Mouse (Mus musculus) monocyte, adult 5-6 weeks (primary cell): ENCODE results near the gene Nmrk2. TPM values are rescaled to one million over a fixed set of nuclear protein-coding genes. Genes with fewer than 3 reads are reported as not detected.
A peak's percentile ranks its signal among the peaks of the same experiment; 100 is the strongest.
"Not testable (repeated sequence)": the region's sequence is repeated elsewhere in the genome, so short reads cannot be mapped to it uniquely, and the experiment has no call there.

Experiments
- ATAC-seq: fragments of 153-309, 156-312 bp; replicated peaks from 2 replicates; pipeline ENCODE4 v1.8.0; 2017; ENCODE audit warnings: mild to moderate bottlenecking; ENCODE audit not compliant: low TSS enrichment, insufficient number of reproducible peaks, severe bottlenecking, poor library complexity, low FRiP score
- total RNA-seq: library from RNA; stranded (forward); fragments of 200-1000, 200-491, 200-594 nt; gene quantifications from 3 replicates; pipeline ENCODE4 v1.2.3, GENCODE M21; 2017

Nmrk2 gene
- total RNA-seq, result not detected in 3 replicates

GRCm38 (mm10) chr10:81201807-81202758 lies at the start of gene Nmrk2:
Nmrk2 (minus strand) TSS chr10:81202051.
- ATAC-seq, result no peak

GRCm38 (mm10) chr10:81249442-81249841 lies 47.6 kb upstream of the Nmrk2 start:
- ATAC-seq, result no peak

- no peak for ATAC-seq
These were observed 46.0 kb upstream of the Nmrk2 start for GRCm38 (mm10) chr10:81247804-81248203.

- ATAC-seq, result no peak
These were observed 43.3 kb upstream of the Nmrk2 start for GRCm38 (mm10) chr10:81245166-81245565.

GRCm38 (mm10) chr10:81244595-81244994 lies 42.7 kb upstream of the Nmrk2 start:
- peak; percentile 84 for ATAC-seq

GRCm38 (mm10) chr10:81244146-81244545 lies 42.3 kb upstream of the Nmrk2 start:
- no peak for ATAC-seq

- ATAC-seq, result no peak
These were observed 40.2 kb upstream of the Nmrk2 start for GRCm38 (mm10) chr10:81242021-81242420.

- no peak for ATAC-seq
These were observed 39.0 kb upstream of the Nmrk2 start for GRCm38 (mm10) chr10:81240876-81241275.

- ATAC-seq, result no peak
These were observed 36.8 kb upstream of the Nmrk2 start for GRCm38 (mm10) chr10:81238618-81239017.

- no peak for ATAC-seq
These were observed 34.8 kb upstream of the Nmrk2 start for GRCm38 (mm10) chr10:81236471-81237268.

- ATAC-seq, result no peak
These were observed 32.4 kb upstream of the Nmrk2 start for GRCm38 (mm10) chr10:81234206-81234605.

- no peak for ATAC-seq
These were observed 31.4 kb upstream of the Nmrk2 start for GRCm38 (mm10) chr10:81233226-81233585.

- peak; percentile 77 for ATAC-seq
These were observed 30.9 kb upstream of the Nmrk2 start, which contains the start of gene Zfr2 for GRCm38 (mm10) chr10:81232580-81233225. Zfr2 (plus strand) TSS chr10:81233155.

GRCm38 (mm10) chr10:81231436-81231835 lies 29.6 kb upstream of the Nmrk2 start:
- ATAC-seq, result no peak

- ATAC-seq, result no peak
These were observed 28.8 kb upstream of the Nmrk2 start, which contains the start of gene Atcay for GRCm38 (mm10) chr10:81230438-81231332. Atcay (minus strand) TSS chr10:81230833.

- ATAC-seq, result no peak
These were observed 28.0 kb upstream of the Nmrk2 start for GRCm38 (mm10) chr10:81229735-81230437.

- not testable (repeated sequence) for ATAC-seq
These were observed 21.9 kb upstream of the Nmrk2 start for GRCm38 (mm10) chr10:81223731-81224130.
